Mouse (Mus musculus) B cell, adult 62 days (primary cell): ENCODE data around the gene Plxdc2. TPM values are rescaled to one million over a fixed set of nuclear protein-coding genes. Genes with fewer than 3 reads are reported as not detected.

Experiments used
- total RNA-seq: library from RNA; stranded (reverse); gene quantifications from 4 replicates; pipeline ENCODE4 v1.2.4, GENCODE M21; 2023

Gene Plxdc2
- total RNA-seq = 1.5 to 2.0 TPM (median 1.7 TPM) in 4 replicates

GRCm38 (mm10) chr2:16356106-16356818 lies at the start of gene Plxdc2:
Gene Plxdc2 (plus strand): TSS chr2:16356304.

